19 mouse cellular contexts compared by ENCODE assay signal in the genomic region with DNA sequence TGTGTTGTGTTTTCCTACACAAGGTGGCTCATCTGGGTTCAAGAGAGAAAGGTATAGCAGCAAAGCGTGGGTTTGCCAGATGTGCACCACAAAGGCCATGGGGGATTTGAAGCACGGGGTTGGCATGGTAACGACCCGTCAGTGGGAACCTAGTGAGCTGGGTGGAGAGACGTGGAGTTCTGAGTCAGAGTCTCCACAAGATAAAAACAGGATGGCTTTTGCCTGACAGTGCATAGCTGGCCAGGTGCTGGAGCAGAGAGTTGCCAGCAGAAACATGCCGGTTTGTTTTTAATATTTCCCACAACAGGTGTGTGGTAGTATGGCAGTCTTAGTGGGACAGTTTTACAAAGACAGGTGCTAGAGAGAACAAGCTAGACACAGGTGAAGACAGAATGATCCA.
DNase-seq lines count a peak whose midpoint lies in the region; ATAC-seq and TF ChIP-seq lines count a peak whose summit lies in the region.
"Had no signal": no experiment of that assay in that cellular context is flagged by ENCODE, and none has a peak within 500 bp of the region (broad histone marks: within the 10 kb centered on the region; RNA-seq: fewer than 3 reads in every experiment).

No protein-coding gene starts in this region.

- no peak overlapping the region for H3K27ac ChIP-seq in limb, embryonic 11.5 days (replicated peaks; ENCODE audit: low read depth, low read length)
- H3K27ac ChIP-seq in limb, embryonic 10.5 days: no peak overlapping the region
- H3K27ac ChIP-seq in thymus, adult 2 months (ENCODE audit: control insufficient read depth, insufficient read depth, low read length): peak overlapping the region; percentile 57
- H3K27ac ChIP-seq in liver, embryonic 12.5 days: no peak overlapping the region
- H3K27ac ChIP-seq: embryonic facial prominence, embryonic 10.5 days; heart, embryonic 13.5 days; hindbrain, embryonic 10.5 days; liver, embryonic 13.5 days; midbrain, embryonic 15.5 days; neural tube, embryonic 13.5 days had no signal

- no peak for TF ChIP-seq POLR2A in thymus, adult 2 months (IDR thresholded peaks at IDR 0.05; ENCODE audit: control insufficient read depth, extremely low read depth, insufficient read depth, low read length, poor library complexity)

- no peaks in the 10 kb centered on the region for H3K36me3 ChIP-seq in limb, embryonic 11.5 days (ENCODE audit: control insufficient read depth, insufficient read depth, low read length)
- no peaks in the 10 kb centered on the region for H3K36me3 ChIP-seq in limb, embryonic 10.5 days
- no peaks in the 10 kb centered on the region for H3K36me3 ChIP-seq in thymus, adult 2 months (ENCODE audit: control insufficient read depth, insufficient read depth, low read length)
- no peaks in the 10 kb centered on the region for H3K36me3 ChIP-seq in liver, embryonic 12.5 days
- H3K36me3 ChIP-seq: embryonic facial prominence, embryonic 10.5 days; heart, embryonic 13.5 days; hindbrain, embryonic 10.5 days; liver, embryonic 13.5 days; midbrain, embryonic 15.5 days; neural tube, embryonic 13.5 days had no signal

- no peak overlapping the region for H3K4me3 ChIP-seq in limb, embryonic 11.5 days (ENCODE audit: low read depth, low read length)
- H3K4me3 ChIP-seq in limb, embryonic 10.5 days: no peak overlapping the region
- no peak overlapping the region for H3K4me3 ChIP-seq in thymus, adult 2 months (ENCODE audit: control insufficient read depth, insufficient read depth, low read length)
- no peak overlapping the region for H3K4me3 ChIP-seq in liver, embryonic 12.5 days
- H3K4me3 ChIP-seq: embryonic facial prominence, embryonic 10.5 days; heart, embryonic 13.5 days; hindbrain, embryonic 10.5 days; liver, embryonic 13.5 days; midbrain, embryonic 15.5 days; neural tube, embryonic 13.5 days had no signal

- H3K4me2 ChIP-seq in limb, embryonic 11.5 days (ENCODE audit: low read depth, severe bottlenecking): no peak overlapping the region
- H3K4me2 ChIP-seq in liver, embryonic 12.5 days: no peak overlapping the region
- H3K4me2 ChIP-seq: heart, embryonic 13.5 days; liver, embryonic 13.5 days; midbrain, embryonic 15.5 days; neural tube, embryonic 13.5 days had no signal

- H3K27me3 ChIP-seq in limb, embryonic 11.5 days (ENCODE audit: control insufficient read depth, insufficient read depth, low read length): no peaks in the 10 kb centered on the region
- H3K27me3 ChIP-seq in limb, embryonic 10.5 days (ENCODE audit: low read depth, poor library complexity, severe bottlenecking): no peaks in the 10 kb centered on the region
- H3K27me3 ChIP-seq in thymus, adult 2 months (ENCODE audit: control insufficient read depth, insufficient read depth, low read length): no peaks in the 10 kb centered on the region
- no peaks in the 10 kb centered on the region for H3K27me3 ChIP-seq in liver, embryonic 12.5 days (replicated peaks)
- H3K27me3 ChIP-seq: heart, embryonic 13.5 days; liver, embryonic 13.5 days; midbrain, embryonic 15.5 days; neural tube, embryonic 13.5 days had no signal

- no peak overlapping the region for H3K9ac ChIP-seq in limb, embryonic 11.5 days (ENCODE audit: low read length)
- no peak overlapping the region for H3K9ac ChIP-seq in liver, embryonic 12.5 days
- H3K9ac ChIP-seq: heart, embryonic 13.5 days; liver, embryonic 13.5 days; midbrain, embryonic 15.5 days; neural tube, embryonic 13.5 days had no signal

- 51% methylated on average over 6 of the region's 6 CpGs for WGBS in limb, embryonic 11.5 days
- 74% methylated on average over 6 of the region's 6 CpGs for WGBS in limb, embryonic 10.5 days
- WGBS in thymus, adult 2 months: 11% methylated on average over 6 of the region's 6 CpGs
- WGBS in liver, embryonic 12.5 days (ENCODE audit: insufficient replicate concordance): 62% methylated on average over 6 of the region's 6 CpGs

- no peak for TF ChIP-seq CTCF in thymus, adult 2 months (IDR thresholded peaks at IDR 0.05; ENCODE audit: borderline replicate concordance, control insufficient read depth, extremely low read depth, insufficient read depth, low read length, poor library complexity)

- ATAC-seq in limb, embryonic 11.5 days (ENCODE audit: insufficient number of reproducible peaks, low FRiP score, low TSS enrichment, low read depth): no peak
- ATAC-seq in CD4-positive, CD25-positive, alpha-beta regulatory T cell, adult 4 months: peak; percentile 69
- ATAC-seq in activated CD4-positive, CD25-positive, alpha-beta regulatory T cell, adult 4 months: peak; percentile 58
- no peak for ATAC-seq in liver, embryonic 12.5 days
- ATAC-seq: midbrain, embryonic 15.5 days had no signal

- peak; percentile 24 for DNase-seq in limb, embryonic 11.5 days (ENCODE audit: low spot score)
- DNase-seq in limb, embryonic 10.5 days (ENCODE audit: low spot score): no peak
- peak; percentile 45 for DNase-seq in thymus, adult 2 months
- DNase-seq in gastrocnemius, postnatal 36 days: no peak
- DNase-seq in cerebellum, postnatal 10 days: no peak
- DNase-seq: cerebellum, adult 9-10 months; gastrocnemius, postnatal 25 days; kidney, adult 18-20 months; kidney, postnatal 36 days; liver, embryonic 13.5 days; lung, postnatal 36 days had no signal

- H3K9me3 ChIP-seq in limb, embryonic 11.5 days (ENCODE audit: control insufficient read depth, low read length): no peaks in the 10 kb centered on the region
- H3K9me3 ChIP-seq in limb, embryonic 10.5 days (replicated peaks): no peaks in the 10 kb centered on the region
- H3K9me3 ChIP-seq in liver, embryonic 12.5 days (replicated peaks): no peaks in the 10 kb centered on the region
- H3K9me3 ChIP-seq: embryonic facial prominence, embryonic 10.5 days; heart, embryonic 13.5 days; hindbrain, embryonic 10.5 days; liver, embryonic 13.5 days; midbrain, embryonic 15.5 days; neural tube, embryonic 13.5 days had no signal

- no peaks in the 10 kb centered on the region for H3K4me1 ChIP-seq in limb, embryonic 11.5 days (ENCODE audit: control insufficient read depth, insufficient read depth, low read length)
- peaks cover 9% of the 10 kb centered on the region for H3K4me1 ChIP-seq in limb, embryonic 10.5 days
- H3K4me1 ChIP-seq in thymus, adult 2 months (replicated peaks; ENCODE audit: control insufficient read depth, insufficient read depth, low read length): peaks cover 12% of the 10 kb centered on the region
- no peaks in the 10 kb centered on the region for H3K4me1 ChIP-seq in liver, embryonic 12.5 days
- H3K4me1 ChIP-seq: embryonic facial prominence, embryonic 10.5 days; heart, embryonic 13.5 days; hindbrain, embryonic 10.5 days; liver, embryonic 13.5 days; midbrain, embryonic 15.5 days; neural tube, embryonic 13.5 days had no signal

- intact Hi-C loops in gastrocnemius, postnatal 36 days (cut with DNase I): no loop called here

Comparison
In these comparisons a context has a peak if more than half of its experiments do, and no peak if none do; other contexts are left out.
1. DNase-seq: peak in limb, embryonic 11.5 days (single experiment) and thymus, adult 2 months (single experiment); none in limb, embryonic 10.5 days (single experiment), gastrocnemius, postnatal 36 days (0 of 2) and cerebellum, postnatal 10 days (0 of 2).
2. ATAC-seq: peak in CD4-positive, CD25-positive, alpha-beta regulatory T cell, adult 4 months (single experiment) and activated CD4-positive, CD25-positive, alpha-beta regulatory T cell, adult 4 months (single experiment); none in limb, embryonic 11.5 days (single experiment) and liver, embryonic 12.5 days (single experiment).